Mouse (Mus musculus): Measurements from ENCODE around the gene Cdh23. TPM values are rescaled to one million over a fixed set of nuclear protein-coding genes. Genes with fewer than 3 reads are reported as not detected.

Gene Cdh23
- polyA plus RNA-seq, 2 experiments = 0.73 to 2.7 TPM

- Histone ChIP-seq H3K4me2 (replicated peaks; ENCODE audit: low read depth, low read length, severe bottlenecking) (no peak overlapping the region), H3K36me3 (ENCODE audit: control insufficient read depth, insufficient read depth, low read length) (peaks cover 41% of the 10 kb centered on the region), H3K27me3 (ENCODE audit: control insufficient read depth, insufficient read depth, low read length) (no peaks in the 10 kb centered on the region), H3K4me1 (ENCODE audit: control insufficient read depth, insufficient read depth, low read length) (peaks cover 9% of the 10 kb centered on the region), H3K9ac (ENCODE audit: low read depth, low read length, severe bottlenecking) (no peak overlapping the region), H3K27ac (replicated peaks; ENCODE audit: low read depth, low read length) (no peak overlapping the region), H3K9me3 (ENCODE audit: control insufficient read depth, low read length) (no peaks in the 10 kb centered on the region), H3K4me3 (replicated peaks; ENCODE audit: low read length) (no peak overlapping the region)
- 76% methylated on average over 8 of the region's 8 CpGs for WGBS
- TF ChIP-seq POLR2A (IDR thresholded peaks at IDR 0.05; ENCODE audit: borderline replicate concordance, extremely low read depth, insufficient read depth, insufficient read length) = no peak
- ATAC-seq (ENCODE audit: low FRiP score, low read depth) (no peak), DNase-seq (ENCODE audit: low spot score) (no peak)
These were observed 405.6 kb downstream of the Cdh23 start for GRCm38 (mm10) chr10:60290739-60291110.

- H3K4me2 ChIP-seq (replicated peaks; ENCODE audit: low read depth, low read length, severe bottlenecking) = no peak overlapping the region
- peaks cover 37% of the 10 kb centered on the region for H3K36me3 ChIP-seq (ENCODE audit: control insufficient read depth, insufficient read depth, low read length)
- H3K4me1 ChIP-seq (ENCODE audit: control insufficient read depth, insufficient read depth, low read length) = peaks cover 14% of the 10 kb centered on the region
- no peak for TF ChIP-seq POLR2A (IDR thresholded peaks at IDR 0.05; ENCODE audit: borderline replicate concordance, extremely low read depth, insufficient read depth, insufficient read length)
- no peak overlapping the region for H3K4me3 ChIP-seq (replicated peaks; ENCODE audit: low read length)
- WGBS = 67% methylated on average over 7 of the region's 7 CpGs
- DNase-seq (ENCODE audit: low spot score) = no peak
- no peak overlapping the region for H3K27ac ChIP-seq (replicated peaks; ENCODE audit: low read depth, low read length)
- no peak for ATAC-seq (ENCODE audit: low FRiP score, low read depth)
- no peak overlapping the region for H3K9ac ChIP-seq (ENCODE audit: low read depth, low read length, severe bottlenecking)
- no peaks in the 10 kb centered on the region for H3K27me3 ChIP-seq (ENCODE audit: control insufficient read depth, insufficient read depth, low read length)
- no peaks in the 10 kb centered on the region for H3K9me3 ChIP-seq (ENCODE audit: control insufficient read depth, low read length)
These were observed 406.1 kb downstream of the Cdh23 start for GRCm38 (mm10) chr10:60290026-60290738.

- no peak overlapping the region for H3K9ac ChIP-seq (ENCODE audit: low read depth, low read length, severe bottlenecking)
- DNase-seq (ENCODE audit: low spot score) (no peak), ATAC-seq (ENCODE audit: low FRiP score, low read depth) (no peak)
- no peak for TF ChIP-seq POLR2A (IDR thresholded peaks at IDR 0.05; ENCODE audit: borderline replicate concordance, extremely low read depth, insufficient read depth, insufficient read length)
- 85% methylated on average over 8 of the region's 8 CpGs for WGBS
- no peak overlapping the region for H3K4me3 ChIP-seq (replicated peaks; ENCODE audit: low read length)
- peaks cover 24% of the 10 kb centered on the region for H3K4me1 ChIP-seq (ENCODE audit: control insufficient read depth, insufficient read depth, low read length)
- H3K27ac ChIP-seq (replicated peaks; ENCODE audit: low read depth, low read length) = no peak overlapping the region
- H3K36me3 ChIP-seq (ENCODE audit: control insufficient read depth, insufficient read depth, low read length) = peaks cover 28% of the 10 kb centered on the region
- no peaks in the 10 kb centered on the region for H3K9me3 ChIP-seq (ENCODE audit: control insufficient read depth, low read length)
- H3K4me2 ChIP-seq (replicated peaks; ENCODE audit: low read depth, low read length, severe bottlenecking) = no peak overlapping the region
- H3K27me3 ChIP-seq (ENCODE audit: control insufficient read depth, insufficient read depth, low read length) = no peaks in the 10 kb centered on the region
These were observed 407.1 kb downstream of the Cdh23 start for GRCm38 (mm10) chr10:60289216-60289615.

GRCm38 (mm10) chr10:60287726-60288125 is 408.6 kb downstream of the Cdh23 start:
- H3K4me1 ChIP-seq (ENCODE audit: control insufficient read depth, insufficient read depth, low read length) = peaks cover 27% of the 10 kb centered on the region
- no peak overlapping the region for H3K27ac ChIP-seq (replicated peaks; ENCODE audit: low read depth, low read length)
- no peak for ATAC-seq (ENCODE audit: low FRiP score, low read depth)

GRCm38 (mm10) chr10:60287161-60287560 is 409.1 kb downstream of the Cdh23 start:
- no peak for TF ChIP-seq POLR2A (IDR thresholded peaks at IDR 0.05; ENCODE audit: borderline replicate concordance, extremely low read depth, insufficient read depth, insufficient read length)
- H3K4me1 ChIP-seq (ENCODE audit: control insufficient read depth, insufficient read depth, low read length) = peaks cover 27% of the 10 kb centered on the region
- no peaks in the 10 kb centered on the region for H3K27me3 ChIP-seq (ENCODE audit: control insufficient read depth, insufficient read depth, low read length)
- no peak for ATAC-seq (ENCODE audit: low FRiP score, low read depth)
- peaks cover 9% of the 10 kb centered on the region for H3K36me3 ChIP-seq (ENCODE audit: control insufficient read depth, insufficient read depth, low read length)
- no peak overlapping the region for H3K9ac ChIP-seq (ENCODE audit: low read depth, low read length, severe bottlenecking)
- H3K27ac ChIP-seq (replicated peaks; ENCODE audit: low read depth, low read length) = no peak overlapping the region
- H3K9me3 ChIP-seq (ENCODE audit: control insufficient read depth, low read length) = no peaks in the 10 kb centered on the region
- no peak for DNase-seq (ENCODE audit: low spot score)
- no peak overlapping the region for H3K4me3 ChIP-seq (replicated peaks; ENCODE audit: low read length)
- 88% methylated on average over 4 of the region's 4 CpGs for WGBS
- H3K4me2 ChIP-seq (replicated peaks; ENCODE audit: low read depth, low read length, severe bottlenecking) = no peak overlapping the region

More at GRCm38 (mm10) chr10:60287726-60288125, 408.6 kb downstream of the Cdh23 start:
- no peaks in the 10 kb centered on the region for H3K9me3 ChIP-seq (ENCODE audit: control insufficient read depth, low read length)
- no peaks in the 10 kb centered on the region for H3K27me3 ChIP-seq (ENCODE audit: control insufficient read depth, insufficient read depth, low read length)
- DNase-seq (ENCODE audit: low spot score) = no peak
- peaks cover 14% of the 10 kb centered on the region for H3K36me3 ChIP-seq (ENCODE audit: control insufficient read depth, insufficient read depth, low read length)
- H3K9ac ChIP-seq (ENCODE audit: low read depth, low read length, severe bottlenecking) = no peak overlapping the region
- no peak overlapping the region for H3K4me3 ChIP-seq (replicated peaks; ENCODE audit: low read length)
- WGBS = 74% methylated on average over 2 of the region's 2 CpGs
- no peak overlapping the region for H3K4me2 ChIP-seq (replicated peaks; ENCODE audit: low read depth, low read length, severe bottlenecking)
- no peak for TF ChIP-seq POLR2A (IDR thresholded peaks at IDR 0.05; ENCODE audit: borderline replicate concordance, extremely low read depth, insufficient read depth, insufficient read length)

Data from limb, embryonic 14.5 days (tissue).